Mouse (Mus musculus) gastrocnemius, adult 18-20 months (tissue): ENCODE data around the gene Lmf1. TPM values are rescaled to one million over a fixed set of nuclear protein-coding genes. Genes with fewer than 3 reads are reported as not detected.

Experiments used
- DNase-seq: peaks from one replicate; pipeline ENCODE4 v3.0.0; 2021; ENCODE audit warnings: low spot score
- long read RNA-seq, 2 experiments: library from polyadenylated mRNA; stranded (forward); transcript quantifications; one replicate each; pipeline ENCODE4 v2.0.0; 2021
- total RNA-seq, 2 experiments: library from RNA; stranded (reverse); gene quantifications; 2 replicates each; pipeline ENCODE4 v1.2.3; 2021

The Lmf1 gene
- total RNA-seq = 10 to 100 TPM; 11.3 to 12.6 TPM
- long read RNA-seq, experiment 1, partial matches to known transcripts = 2 of 16 reads
- long read RNA-seq, experiment 1, other reads (novel, unspliced or antisense) = 11 of 16 reads
- long read RNA-seq, experiment 2, partial matches to known transcripts = 0 of 14 reads
- long read RNA-seq, experiment 2, other reads (novel, unspliced or antisense) = 10 of 14 reads

DNA sequence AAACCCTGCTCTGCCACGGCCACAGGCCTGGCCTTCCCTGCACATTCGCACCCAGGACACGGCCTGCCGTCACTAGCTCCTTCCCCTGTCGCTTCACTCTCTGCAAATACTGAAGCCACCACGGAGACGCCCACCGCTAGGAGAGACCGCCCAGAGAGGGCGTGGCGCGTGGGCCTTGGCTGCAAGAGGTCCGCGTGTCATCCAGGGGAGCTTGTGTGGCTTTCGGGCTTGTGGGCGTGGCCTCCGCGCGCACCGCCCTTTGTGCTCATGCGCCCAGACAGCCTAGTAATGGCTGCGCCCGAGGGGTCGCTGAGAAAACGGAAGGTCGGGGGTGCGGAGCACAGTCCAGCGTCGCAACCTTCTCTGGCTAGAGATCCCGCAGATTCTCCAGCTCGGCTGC lies at the start of gene Lmf1:
Gene Lmf1, plus strand, starts transcription at position 166 of the 400 bp plus-strand sequence.
- DNase-seq = peak; percentile 97

DNA sequence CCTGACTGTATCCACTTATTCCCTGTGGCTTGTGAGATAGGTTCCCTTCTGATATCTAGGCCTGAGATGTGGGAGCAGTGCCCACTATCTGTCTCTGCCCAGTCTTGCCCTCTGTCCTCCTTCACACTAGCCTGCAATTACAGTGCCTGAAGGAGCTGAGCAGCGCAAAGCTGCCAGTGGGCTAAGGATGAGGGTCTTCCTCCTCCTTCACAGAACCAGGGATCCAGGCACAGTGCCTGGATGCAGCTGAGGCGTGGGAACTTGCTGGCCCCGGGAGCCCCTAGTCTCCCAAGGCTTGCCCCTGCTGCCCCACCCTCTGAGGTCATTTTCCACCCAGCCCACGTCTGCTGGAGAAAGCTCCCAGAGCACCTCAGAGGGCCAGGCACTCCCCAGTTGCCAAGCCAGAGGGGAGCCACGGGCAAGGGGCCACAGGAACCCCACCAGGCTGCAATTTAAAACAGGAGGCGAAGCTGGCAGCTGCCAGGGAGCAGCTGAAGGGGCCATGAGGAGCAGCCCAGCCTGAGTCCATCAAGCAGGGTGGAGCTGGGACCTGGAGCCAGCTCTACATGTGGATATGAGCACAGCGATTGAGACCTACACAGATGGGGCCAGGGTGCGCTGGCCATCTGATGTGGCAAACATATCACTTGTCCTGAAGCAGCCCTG lies 48.4 kb upstream of the Lmf1 start:
- peak; percentile 11 for DNase-seq

DNA sequence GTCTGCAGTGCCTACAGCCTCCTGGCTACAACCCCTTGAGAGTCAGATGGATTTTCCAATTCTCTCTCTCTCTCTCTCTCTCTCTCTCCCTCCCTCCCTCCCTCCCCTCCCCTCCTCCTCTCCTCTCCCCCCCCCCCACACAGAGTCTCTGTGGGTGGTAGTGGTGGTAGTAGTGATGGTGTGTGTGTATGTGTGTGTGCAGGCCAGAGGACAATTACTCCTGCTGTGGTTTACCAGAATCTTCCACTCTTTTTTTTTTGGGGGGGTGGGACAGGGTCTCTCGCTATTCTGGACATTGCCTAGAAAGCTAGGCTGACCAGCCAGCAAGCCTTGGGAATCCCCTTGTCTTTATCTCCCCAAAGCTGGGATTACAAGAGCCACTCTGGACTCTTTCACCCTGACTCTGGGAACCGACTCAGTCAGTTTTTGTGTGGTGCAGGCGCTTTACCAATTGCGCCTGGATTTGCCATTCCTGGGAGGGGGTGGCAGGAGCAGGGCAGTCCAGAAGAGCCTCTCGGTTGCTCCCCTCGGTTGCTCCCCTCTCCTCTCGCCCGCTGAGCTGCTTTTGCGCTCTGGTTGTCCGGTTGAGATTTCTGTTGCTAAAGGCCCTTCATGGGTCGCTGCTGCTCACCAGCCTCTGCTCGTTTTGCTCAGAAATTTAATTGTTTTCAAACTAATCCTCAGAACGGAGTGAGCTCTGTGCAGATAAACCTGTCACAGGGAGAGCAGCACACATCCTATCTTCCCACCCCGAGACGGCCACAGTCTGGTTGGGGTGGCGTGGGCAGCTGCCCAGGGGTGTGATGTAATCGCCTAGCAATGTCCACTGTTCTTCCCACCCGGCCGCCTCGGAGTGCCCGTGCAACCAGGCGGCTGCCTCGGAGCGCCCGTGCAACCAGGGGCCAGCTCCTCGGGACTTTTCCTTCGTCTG lies 39.7 kb upstream of the Lmf1 start:
- peak; percentile 29 for DNase-seq

DNA sequence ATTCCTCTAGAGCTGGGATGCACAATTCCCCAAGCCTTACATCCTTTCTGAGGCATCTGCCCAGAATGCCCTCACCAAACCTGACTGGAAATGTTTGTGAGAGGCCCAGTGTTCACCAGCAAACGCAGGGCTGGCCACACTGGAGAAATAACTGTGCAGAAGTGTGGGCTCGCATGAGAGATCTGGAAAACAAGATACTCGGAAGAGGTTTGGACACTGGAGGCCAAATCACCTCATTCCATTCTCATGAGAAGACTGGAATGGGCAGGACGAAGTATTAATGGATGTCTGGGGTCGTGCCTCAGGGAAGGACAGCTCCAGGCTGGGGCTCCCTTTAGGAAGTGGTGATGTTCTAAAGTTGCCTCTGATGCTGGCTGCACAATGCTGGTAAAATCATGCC lies 38.2 kb upstream of the Lmf1 start:
- no peak for DNase-seq

DNA sequence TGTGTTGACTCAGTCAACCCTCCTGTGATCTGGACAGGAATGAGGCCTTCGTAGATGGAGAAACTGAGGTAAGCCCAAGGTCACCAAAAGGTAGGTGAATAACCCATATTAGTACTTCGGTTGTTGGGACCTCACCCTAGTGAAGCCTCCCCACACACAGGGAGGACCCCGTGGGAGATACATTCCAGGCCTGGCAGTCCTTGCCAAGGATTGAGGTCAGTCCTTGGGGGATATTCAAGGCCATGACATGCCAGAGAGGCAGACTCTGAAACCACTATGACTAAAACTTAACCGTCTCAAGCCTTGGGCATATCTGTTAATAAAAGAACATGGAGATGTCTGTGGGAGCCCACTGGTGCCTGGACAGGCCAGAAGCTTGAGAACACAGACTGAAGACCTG lies 37.1 kb upstream of the Lmf1 start:
- no peak for DNase-seq

- no peak for DNase-seq
These were observed 31.9 kb upstream of the Lmf1 start for GRCm38 (mm10) chr17:25547026-25547425.

DNA sequence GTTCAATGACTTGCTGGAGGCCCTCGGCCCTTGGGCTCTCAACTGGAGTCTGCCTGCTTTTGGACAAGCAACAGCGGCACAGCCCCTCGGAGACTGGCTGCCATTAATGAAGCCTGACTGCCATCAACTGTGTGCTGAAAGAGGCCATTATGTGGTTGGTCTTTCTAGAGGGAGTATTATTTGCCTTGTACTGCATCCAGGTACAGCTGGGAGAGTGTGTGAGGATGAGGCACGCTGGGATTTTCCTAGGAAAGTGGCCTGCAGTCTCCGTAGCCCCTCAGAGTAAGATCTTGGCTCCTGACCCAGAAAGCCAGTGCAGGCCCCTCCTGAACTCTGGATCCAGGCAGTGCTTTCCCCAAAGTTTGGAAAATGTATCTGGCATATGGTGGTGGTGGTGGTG lies 28.9 kb upstream of the Lmf1 start:
- DNase-seq = no peak

DNA sequence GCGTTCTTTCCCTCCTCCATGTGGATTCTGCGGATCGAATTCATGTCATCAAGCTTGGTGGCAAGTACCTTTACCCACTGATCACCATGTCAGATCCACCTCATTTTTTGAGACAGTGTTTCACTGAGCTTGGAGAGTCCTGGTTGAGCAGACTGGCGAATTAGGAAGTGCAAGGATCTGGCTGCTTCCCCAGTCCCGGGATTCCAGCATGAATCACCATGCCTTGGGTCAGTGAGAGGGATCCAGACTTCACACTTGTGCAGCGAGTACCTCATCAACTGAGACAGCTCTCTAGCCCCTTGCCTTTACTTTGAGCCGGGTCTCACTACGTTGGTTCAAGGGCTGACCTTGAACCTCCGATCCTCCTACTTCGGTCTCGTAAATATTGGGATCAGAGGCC lies 27.6 kb upstream of the Lmf1 start:
- DNase-seq = no peak

GRCm38 (mm10) chr17:25555159-25555558 lies 23.7 kb upstream of the Lmf1 start:
- DNase-seq = no peak

- DNase-seq = no peak
These were observed 22.9 kb upstream of the Lmf1 start for GRCm38 (mm10) chr17:25555666-25556629.

DNA sequence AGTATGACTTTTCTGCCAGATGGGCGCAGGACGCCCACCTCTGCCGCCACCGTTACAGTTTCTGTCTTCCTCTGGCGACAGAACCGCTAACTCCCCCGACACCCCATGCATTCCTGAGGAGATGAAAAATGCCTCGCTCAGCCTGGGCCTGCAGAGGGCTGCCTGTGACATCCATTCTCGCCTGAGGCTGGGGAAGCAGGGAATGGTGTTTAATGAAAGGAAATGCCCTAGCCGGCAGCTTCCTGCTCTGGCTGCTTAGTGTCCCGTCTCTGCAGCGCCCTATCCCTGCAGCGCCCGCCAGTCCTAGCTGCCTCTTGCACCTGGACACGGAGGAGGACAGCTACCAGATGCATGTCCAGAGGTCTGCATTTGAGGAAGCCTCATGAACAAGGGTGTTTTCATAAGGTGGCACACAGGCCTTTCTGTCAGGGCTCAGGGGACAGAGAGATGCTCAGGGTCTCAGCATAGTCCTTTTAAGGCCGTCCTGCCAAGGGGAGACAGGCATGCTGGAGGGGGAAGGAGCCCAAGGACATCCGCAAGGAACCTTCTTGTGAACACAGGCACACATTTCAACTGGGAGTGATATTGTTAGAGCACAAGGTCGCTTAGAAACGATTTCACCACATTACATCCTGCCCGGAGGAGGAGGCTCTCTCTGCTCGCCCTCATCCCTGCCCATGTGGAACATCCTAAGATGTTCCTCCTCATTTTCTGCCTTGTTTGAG lies 22.1 kb upstream of the Lmf1 start:
- DNase-seq = no peak

DNA sequence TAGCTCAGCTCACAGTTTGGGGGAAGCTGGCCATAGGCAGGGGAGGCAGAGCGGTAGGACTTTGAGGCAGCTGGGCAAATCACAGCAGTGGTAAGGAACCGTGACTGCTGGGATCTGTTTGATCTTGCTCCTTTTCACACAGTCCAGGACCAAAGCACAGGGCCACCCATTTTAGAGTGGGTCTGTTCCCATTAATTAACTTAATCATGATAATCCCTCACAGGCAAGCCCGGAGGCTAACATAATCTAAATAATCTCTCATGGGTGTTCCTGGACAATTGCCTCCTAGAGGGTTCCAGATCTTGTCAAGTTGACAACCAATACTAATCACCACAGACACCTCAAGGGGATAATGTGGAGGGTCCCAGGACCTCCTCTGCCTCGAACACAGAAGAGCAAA lies 19.3 kb upstream of the Lmf1 start:
- DNase-seq = no peak

GRCm38 (mm10) chr17:25560554-25561222 lies 18.2 kb upstream of the Lmf1 start:
- DNase-seq = no peak

- no peak for DNase-seq
These were observed 17.5 kb upstream of the Lmf1 start for GRCm38 (mm10) chr17:25561223-25562028.

GRCm38 (mm10) chr17:25564481-25564880 lies 14.4 kb upstream of the Lmf1 start:
- no peak for DNase-seq

GRCm38 (mm10) chr17:25565244-25565643 lies 13.6 kb upstream of the Lmf1 start:
- no peak for DNase-seq

GRCm38 (mm10) chr17:25565860-25566600 lies 12.9 kb upstream of the Lmf1 start:
- no peak for DNase-seq

DNA sequence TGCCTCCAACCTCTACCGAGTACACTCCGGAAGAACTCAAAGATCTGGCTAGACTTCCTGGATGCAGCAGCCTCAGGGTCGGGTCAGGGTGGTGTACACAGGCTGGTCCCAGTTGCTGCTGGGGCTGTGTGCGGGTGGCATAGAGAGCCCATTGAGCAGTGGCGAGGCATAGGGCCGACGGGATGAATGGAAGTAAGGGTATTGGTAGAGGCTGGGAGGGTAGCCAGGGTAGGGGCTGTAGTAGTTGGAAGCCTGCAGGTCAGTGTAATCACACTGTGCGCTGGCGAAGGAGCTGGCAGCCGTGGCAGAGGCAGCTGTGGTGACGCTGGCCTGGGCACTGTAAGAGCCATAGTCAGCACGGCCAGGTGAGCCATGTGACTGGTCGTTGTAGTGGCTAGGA lies 11.6 kb upstream of the Lmf1 start:
- DNase-seq = no peak
